Mouse (Mus musculus) heart, embryonic 16.5 days (tissue): Measurements from ENCODE around the gene Skint9. TPM values are rescaled to one million over a fixed set of nuclear protein-coding genes. Genes with fewer than 3 reads are reported as not detected.
"Not testable (repeated sequence)": the region's sequence is repeated elsewhere in the genome, so short reads cannot be mapped to it uniquely, and the experiment has no call there.

ENCODE experiments used
- ATAC-seq: fragments of 200-750 bp; cut with Nextera tagmentation; replicated peaks from 2 replicates; pipeline ENCODE4 v1.8.0; 2017; ENCODE audit warnings: moderate number of reproducible peaks; ENCODE audit not compliant: insufficient read depth, low FRiP score; ENCODE audit errors: extremely low read depth
- H3K27ac ChIP-seq: fragments of 300-500 bp; sonication (generic); 2 replicates; pipeline ENCODE4 v1.5.1; 2014; ENCODE audit warnings: mild to moderate bottlenecking, low read length, control low read depth, moderate library complexity
- H3K27me3 ChIP-seq: fragments of 300-500 bp; sonication (generic); 2 replicates; pipeline ENCODE4 v1.6.1; 2014; ENCODE audit warnings: low read length, mixed read lengths; ENCODE audit not compliant: control insufficient read depth, insufficient read depth
- H3K36me3 ChIP-seq: fragments of 300-500 bp; sonication (generic); 2 replicates; pipeline ENCODE4 v1.6.1; 2014; ENCODE audit not compliant: control insufficient read depth, insufficient read depth
- H3K4me1 ChIP-seq: fragments of 300-500 bp; sonication (generic); 2 replicates; pipeline ENCODE4 v1.6.1; 2014; ENCODE audit warnings: low read length, mixed read lengths; ENCODE audit not compliant: control insufficient read depth, insufficient read depth
- H3K4me2 ChIP-seq: fragments of 300-500 bp; sonication (generic); 2 replicates; pipeline ENCODE4 v1.6.1; 2014; ENCODE audit warnings: low read depth, mild to moderate bottlenecking, control low read depth, low read length
- H3K4me3 ChIP-seq: fragments of 300-500 bp; sonication (generic); 2 replicates; pipeline ENCODE4 v1.5.1; 2014; ENCODE audit warnings: mild to moderate bottlenecking, control low read depth, low read length
- H3K9ac ChIP-seq: fragments of 300-500 bp; sonication (generic); 2 replicates; pipeline ENCODE4 v1.6.1; 2014; ENCODE audit warnings: low read length, control low read depth
- H3K9me3 ChIP-seq: fragments of 300-500 bp; sonication (generic); replicated peaks from 2 replicates; pipeline ENCODE4 v1.6.1; 2016; ENCODE audit warnings: low read length; ENCODE audit not compliant: control insufficient read depth
- WGBS: fragments of 180-500 bp; shearing (Covaris S2); extraction: QIAGEN DNeasy Blood & Tissue Kit; methylation state at CpG from one replicate; pipeline ENCODE4 v1.1.7; 2014; 5-methylcytosine and 5-hydroxymethylcytosine counted together
- polyA plus RNA-seq: library from polyadenylated mRNA; unstranded; fragments of >200 nt; fragmentation: Nextera tagmentation; extraction: Ambion mirVana; gene quantifications from 2 replicates; pipeline ENCODE4 v1.2.1, GENCODE M21; 2015

Gene Skint9
- not detected in 2 replicates for polyA plus RNA-seq

DNA sequence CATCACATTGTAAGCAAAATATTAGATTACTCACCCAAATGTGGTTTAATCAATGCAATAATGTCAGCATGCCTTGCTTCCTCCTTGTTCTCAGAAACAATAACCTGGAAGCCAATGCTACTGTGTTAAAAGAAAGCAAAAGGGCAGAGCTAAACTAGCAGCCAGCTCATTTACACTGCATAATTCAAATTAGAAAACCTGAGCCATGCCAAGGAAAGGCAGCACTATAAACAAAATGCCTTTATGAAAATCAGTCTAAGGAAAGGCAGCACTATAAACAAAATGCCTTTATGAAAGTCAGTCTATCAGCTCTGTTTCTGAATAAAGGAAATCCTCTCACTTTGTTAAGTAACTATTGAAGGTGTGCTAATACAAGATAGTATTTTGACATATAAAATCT lies at the start of gene Skint9:
TSS of gene Skint9 (minus strand) at position 101 of the 400 bp plus-strand sequence.
- Histone ChIP-seq H3K4me1 (no peaks in the 10 kb centered on the region), H3K4me2 (no peak within 1 kb of the TSS), H3K27ac (no peak within 1 kb of the TSS), H3K9ac (no peak within 1 kb of the TSS), H3K9me3 (peaks cover 6% of the 10 kb centered on the region; the same call in 1 of the 2 replicates), H3K27me3 (no peaks in the 10 kb centered on the region), H3K36me3 (no peaks in the 10 kb centered on the region), H3K4me3 (no peak within 1 kb of the TSS)
- ATAC-seq: no peak

DNA sequence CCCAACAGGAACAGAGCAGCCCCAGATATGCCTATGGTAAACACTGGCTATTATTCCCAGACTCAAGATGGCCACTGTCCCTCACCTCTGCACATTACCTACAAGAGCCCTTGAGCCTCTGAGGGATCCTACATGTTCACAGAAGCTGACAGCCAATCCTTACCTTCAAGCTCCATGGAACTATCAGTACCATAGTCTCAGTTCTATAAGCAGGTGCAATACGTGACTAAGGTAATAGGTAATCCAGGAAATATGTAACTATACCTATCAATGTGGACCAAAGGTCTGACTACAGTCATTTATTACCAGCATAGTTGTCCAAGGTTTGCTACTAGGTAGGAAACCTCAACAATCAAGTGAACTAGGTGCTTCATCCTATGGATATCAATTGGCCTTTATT lies 1.1 kb downstream of the Skint9 start:
- no peak for ATAC-seq
- 61% methylated on average over 1 of the region's 1 CpGs for WGBS
- Histone ChIP-seq H3K36me3 (no peaks in the 10 kb centered on the region), H3K4me3 (no peak overlapping the region), H3K4me2 (no peak overlapping the region), H3K27ac (no peak overlapping the region), H3K9ac (no peak overlapping the region), H3K27me3 (no peaks in the 10 kb centered on the region), H3K9me3 (peaks cover 11% of the 10 kb centered on the region), H3K4me1 (no peaks in the 10 kb centered on the region)

DNA sequence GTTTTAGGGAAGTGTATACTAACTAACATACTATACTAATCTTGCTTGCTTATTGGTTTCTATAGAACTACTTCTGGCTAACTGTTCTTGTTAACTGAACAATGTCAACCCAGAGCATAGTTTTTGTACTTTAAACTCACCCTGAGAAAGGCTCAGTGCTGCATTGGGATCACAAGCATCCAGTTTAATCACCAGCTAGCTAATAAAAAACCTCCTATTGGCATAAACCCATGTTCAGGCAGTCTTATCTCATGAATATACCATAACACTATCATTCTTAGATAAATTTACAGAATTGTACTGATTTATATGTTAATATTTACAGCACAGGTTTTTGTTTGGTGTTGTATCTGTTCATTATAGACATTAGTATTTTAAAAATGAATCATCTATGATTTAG lies 1.6 kb downstream of the Skint9 start:
- Histone ChIP-seq H3K4me3 (no peak overlapping the region), H3K4me2 (no peak overlapping the region), H3K9ac (no peak overlapping the region), H3K27me3 (no peaks in the 10 kb centered on the region), H3K4me1 (no peaks in the 10 kb centered on the region), H3K9me3 (peaks cover 8% of the 10 kb centered on the region), H3K27ac (no peak overlapping the region), H3K36me3 (no peaks in the 10 kb centered on the region)
- no peak for ATAC-seq

DNA sequence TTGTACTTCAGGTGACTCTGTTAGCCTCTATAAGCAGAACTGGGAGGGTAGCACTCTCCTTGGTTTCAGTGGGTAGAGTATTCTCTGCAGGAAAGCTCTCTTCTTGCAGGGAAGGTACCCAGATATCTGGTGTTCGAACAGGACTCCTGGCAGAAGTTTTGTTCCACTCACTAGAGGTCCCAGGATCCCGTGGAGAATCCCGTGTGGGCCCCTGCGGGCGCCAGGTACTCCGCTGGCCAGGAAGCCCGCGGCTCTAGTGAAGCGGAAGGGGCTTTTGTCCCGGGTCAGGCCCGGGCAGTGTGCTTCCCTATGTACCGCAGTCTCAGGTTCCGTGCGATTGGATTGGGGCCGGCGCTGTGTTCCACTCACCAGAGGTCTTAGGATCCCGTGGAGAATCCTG lies 84.7 kb downstream of the Skint9 start:
- H3K4me1 ChIP-seq, H3K4me3 ChIP-seq, ATAC-seq, H3K4me2 ChIP-seq, H3K36me3 ChIP-seq, H3K9me3 ChIP-seq, H3K27ac ChIP-seq, H3K27me3 ChIP-seq, H3K9ac ChIP-seq: not testable (repeated sequence)
- 89% methylated on average over 16 of the region's 17 CpGs for WGBS

Other genes starting within 250 kb of the Skint9 start
- 0.05 and 0.09 TPM in 2 replicates for gene Skint3, start 201.7 kb downstream of the Skint9 start, polyA plus RNA-seq
- 0.34 and 0.77 TPM in 2 replicates for gene Skint2, start 123.2 kb upstream of the Skint9 start, polyA plus RNA-seq